Mouse (Mus musculus) lung, postnatal 14 days (tissue): ENCODE data around the gene Sox12.
"Not testable (repeated sequence)": the region's sequence is repeated elsewhere in the genome, so short reads cannot be mapped to it uniquely, and the experiment has no call there.

ENCODE experiments used
- DNase-seq: peaks from one replicate; pipeline ENCODE4 v3.0.0; 2021

Gene Sox12

DNA sequence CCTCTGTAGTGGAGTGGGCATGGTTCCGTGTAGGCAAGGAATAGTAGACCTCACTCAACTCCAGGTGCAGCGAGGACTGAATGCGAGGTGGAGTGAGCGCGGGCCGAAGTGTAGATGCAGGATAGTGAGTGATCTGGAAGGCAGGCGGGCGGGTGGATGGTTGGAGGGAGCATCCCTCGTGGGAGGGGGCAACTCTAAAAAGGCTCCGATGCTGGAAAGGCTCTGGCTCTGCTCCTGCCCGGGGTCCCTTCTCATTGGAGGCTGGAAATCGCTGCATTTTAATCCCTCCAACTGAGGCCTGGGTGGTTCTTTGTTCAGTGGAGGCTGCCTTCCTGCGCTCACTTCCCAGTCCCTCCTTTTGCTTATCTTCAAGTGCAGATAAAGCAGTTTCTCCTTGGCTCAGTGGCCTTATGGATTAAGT is 1.3 kb upstream of the Sox12 start:
- no peak for DNase-seq

DNA sequence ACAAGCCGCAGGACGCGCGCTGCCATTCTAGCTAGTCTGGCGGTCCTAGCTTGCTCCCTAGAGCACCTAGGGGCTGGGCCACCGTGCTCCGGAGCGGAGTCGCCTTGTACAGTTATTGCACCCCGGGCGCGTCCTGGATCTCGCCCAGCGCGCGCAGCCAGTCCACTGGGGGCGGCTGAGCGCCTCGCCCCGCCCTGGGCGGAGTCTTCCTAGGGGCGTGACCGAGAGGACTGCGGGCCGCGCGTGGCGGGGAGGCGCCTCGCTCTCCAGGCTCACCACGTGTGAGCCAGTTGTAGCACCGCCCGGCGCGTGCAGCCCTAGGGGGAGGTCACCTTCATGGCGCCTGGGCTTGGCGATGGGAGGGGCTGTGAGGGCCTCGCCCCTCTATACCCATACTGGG is 828 bp upstream of the Sox12 start:
- DNase-seq, result peak; percentile 93

DNA sequence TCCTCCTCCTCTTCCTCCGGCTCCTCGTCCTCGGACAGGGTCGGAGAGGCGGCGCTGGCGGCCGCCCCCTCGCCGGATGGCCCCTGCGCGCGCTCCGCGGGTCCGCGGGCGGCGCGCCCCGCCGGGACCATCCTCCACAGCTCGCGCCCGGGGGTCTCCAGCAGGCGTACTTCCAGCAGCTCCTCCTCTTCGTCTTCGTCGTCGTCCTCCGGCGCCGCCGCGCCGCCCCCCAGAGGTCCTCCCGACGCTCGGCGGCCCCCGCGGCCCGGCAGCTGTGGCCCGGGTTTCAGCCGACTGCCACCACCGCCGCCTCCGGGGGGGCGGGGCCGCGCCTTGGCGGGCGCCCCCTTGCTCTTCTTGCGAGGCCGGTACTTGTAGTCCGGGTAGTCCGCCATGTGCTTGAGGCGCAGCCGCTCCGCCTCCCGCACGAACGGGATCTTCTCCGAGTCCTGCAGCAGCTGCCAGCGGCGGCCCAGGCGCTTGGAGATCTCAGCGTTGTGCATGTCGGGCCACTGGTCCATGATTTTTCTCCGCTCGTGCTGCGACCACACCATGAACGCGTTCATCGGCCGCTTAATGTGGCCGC is 766 bp downstream of the Sox12 start:
- DNase-seq, result peak; percentile 75

DNA sequence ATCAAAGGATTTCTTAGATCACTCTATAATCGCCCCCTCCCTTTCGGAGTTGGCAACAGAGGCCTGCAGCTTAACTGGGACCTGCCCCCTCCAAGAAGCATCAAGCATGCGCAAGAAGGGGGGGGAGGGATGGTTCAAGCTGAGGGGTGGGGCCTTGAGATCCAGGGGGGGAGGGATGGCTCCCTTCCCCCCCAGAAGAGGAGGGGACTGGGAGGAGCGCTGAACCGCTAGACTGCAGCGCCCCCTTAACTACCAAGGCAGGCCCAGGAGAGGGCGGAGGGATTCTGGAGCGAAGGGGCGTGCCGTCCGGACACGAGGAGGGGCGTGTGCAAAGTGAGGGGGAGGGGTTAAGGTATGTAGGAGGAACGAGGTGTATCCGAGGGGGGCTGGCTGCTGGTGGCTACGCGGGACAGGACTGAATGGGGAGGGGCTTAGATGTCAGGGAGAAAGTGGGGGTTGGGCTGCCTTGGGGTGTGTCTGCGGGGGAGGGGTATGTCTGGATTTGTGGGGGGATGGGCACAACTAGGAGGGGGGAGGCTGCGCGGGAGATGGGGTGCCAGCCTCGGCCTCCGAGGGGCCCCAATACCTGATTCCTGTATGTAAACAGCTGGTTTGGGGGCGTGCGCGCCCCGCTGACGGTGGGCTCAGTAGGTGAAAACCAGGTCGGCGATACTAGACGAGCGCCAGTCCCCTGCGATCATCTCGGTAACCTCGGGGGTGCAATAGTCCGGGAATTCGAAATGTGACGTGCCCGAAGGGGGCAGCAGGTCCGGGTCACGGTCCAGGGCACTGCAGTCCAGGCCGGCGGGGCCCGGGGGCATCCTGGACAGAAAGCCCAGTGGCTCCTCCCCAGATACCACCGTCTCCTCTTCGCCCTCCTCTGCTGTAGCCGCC is 1.5 kb downstream of the Sox12 start:
- peak; percentile 84 for DNase-seq

DNA sequence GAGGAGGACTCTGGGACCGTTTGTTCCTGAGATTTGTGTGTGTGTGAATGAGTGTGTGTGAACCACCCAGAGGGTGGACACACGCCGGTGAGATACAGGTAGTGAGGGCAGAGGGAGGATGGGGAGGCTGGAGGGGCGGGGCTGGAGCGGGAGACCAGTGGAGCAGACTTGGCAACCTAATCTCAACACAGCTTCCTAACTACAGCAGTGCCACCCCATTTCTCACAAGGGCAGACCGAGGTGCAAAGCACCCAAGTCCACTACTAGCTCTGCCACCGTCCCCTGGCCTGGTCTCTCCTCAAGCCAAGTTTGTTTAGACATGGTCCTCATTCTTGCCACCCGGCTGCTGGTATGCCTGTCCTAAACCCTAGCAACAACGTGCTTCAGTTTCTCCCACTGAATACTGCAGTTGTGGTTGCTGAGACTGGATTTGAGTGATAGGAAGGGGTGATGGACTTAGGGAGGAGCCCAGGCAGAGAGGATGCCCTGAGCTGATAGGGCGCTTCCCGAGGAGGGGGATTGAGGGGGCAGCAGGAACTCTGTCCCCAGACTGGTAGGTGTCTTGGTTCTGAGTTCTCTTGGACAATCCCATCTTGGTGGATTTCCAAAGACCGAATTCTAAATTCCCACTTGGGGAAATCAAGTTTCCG is 2.5 kb downstream of the Sox12 start:
- no peak for DNase-seq

DNA sequence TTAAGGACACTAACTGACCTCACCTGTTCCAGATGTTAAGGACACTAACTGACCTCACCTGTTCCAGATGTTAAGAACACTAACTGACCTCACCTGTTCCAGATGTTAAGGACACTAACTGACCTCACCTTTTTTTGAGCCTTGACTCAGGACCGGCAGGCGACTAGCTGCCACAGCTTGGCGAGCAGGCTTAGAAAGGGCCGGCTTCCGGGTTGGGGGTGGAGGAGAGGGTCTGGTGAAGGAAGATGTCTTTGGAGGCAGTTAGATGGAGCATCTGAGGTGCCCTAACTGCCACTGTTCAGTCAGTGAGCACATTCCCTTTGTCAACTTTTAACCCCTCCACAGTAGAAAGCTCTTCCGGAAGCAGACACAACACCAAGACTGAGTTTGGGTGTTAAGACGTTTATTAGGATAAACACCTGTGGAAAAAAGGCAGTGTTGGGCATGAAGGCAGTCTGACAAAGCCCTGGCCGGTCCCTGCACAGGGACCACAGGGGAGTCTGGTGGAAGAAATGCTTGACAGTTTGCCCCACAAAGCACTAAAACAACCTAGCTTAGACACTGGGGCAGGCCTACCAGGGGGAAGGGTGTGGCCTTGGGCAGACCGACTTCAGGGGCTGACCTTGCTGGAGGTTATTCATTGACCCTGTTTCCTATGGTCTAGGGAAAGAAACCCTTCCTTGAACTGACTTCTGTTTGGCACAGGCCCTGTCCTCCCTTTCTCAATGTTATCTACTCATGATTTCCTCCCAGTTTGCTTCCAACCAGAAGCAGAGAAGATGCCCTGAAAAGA is 4.4 kb downstream of the Sox12 start:
- no peak for DNase-seq

DNA sequence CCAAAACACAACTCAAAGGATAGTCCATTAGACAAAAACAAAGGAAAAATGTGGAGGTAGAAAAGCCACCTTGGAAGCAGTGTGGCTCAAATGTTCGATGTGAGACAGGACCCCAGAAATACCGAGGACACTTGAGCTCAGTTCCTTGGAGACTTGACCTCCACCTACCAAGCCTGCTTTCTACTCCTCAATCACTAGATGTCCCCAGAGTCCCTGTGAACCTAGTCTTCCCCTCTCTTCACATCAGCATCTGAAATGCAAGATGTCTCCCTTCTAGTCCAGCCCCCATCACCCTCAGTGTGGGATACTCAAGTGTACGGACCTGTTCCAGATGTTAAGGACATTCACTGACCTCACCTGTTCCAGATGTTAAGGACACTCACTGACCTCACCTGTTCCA is 5.1 kb downstream of the Sox12 start:
- DNase-seq, result peak; percentile 52

DNA sequence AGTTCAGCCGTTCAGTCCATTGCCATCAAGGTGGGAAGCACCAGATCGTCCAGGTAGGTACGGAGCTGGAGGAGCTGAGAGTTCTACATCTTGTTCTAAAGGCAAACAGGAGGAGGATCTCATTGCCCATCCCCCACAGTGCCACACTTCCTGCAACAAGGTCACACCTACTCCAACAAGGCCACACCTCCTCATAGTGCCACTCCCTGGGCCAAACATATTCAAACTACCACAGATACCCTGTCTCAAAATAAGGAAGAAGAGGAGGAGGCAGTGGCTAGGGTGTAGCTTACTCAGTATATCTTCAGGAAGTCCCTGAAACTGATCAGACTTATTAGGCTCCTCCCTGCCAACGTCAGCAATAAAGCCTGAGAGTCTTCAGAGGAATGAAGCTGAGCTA is 13.7 kb downstream of the Sox12 start:
- DNase-seq, result no peak

DNA sequence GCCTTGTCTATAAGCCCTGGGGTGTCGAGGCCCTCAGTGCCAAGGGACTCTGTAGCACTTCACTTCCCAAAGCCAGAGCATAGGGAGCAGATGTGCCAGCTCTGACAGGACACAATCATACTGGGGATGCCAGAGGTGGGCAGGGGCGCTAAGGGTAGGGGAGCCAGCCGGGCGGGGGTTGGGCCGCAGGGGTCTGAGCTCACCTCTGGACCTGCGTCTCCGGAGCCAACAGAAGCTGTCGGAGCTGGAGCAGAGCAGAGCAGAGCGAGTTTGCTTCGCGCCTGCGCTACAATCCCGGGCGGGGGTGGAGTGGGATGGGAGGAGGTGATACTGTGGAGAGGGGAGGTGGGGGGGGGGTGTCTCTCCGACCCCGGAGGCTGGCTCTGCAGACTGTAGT is 21.5 kb downstream of the Sox12 start, which contains the start of gene Nrsn2:
Nrsn2 (minus strand) TSS at position 294 of the 397 bp plus-strand sequence.
- no peak for DNase-seq

DNA sequence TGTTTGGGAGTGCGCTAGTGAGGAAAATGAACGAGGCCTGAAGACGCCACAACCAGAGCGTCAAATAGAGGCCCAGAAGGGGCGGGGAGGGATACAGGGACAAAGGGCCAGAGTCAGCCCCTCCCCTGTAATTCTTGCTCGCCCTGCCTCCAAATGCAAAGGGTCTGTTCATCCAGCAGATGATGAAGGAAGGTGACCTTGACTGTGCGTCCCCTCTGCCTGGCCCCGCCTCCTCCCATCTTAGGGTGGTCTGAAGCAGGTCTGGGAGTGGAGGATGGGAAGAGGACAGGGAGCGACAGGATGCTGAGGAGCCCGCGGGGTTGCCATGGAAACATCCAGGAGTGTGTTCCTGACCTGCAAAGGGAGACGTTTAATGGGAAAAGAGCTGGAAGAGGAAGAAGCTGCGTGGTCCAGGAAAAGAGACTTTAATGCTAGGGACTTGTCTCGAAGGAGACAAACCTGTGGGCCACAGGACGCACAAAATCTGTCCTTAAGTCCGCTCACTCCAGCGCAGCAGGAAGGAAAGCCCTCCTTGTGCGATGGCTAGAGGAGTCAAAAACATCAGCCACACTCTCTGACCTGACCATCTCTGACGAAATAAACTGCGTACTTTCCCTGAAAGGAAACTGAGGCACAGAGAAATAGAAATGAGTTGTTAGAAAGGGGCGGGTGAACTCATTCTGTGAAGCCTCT is 22.1 kb downstream of the Sox12 start:
- no peak for DNase-seq

DNA sequence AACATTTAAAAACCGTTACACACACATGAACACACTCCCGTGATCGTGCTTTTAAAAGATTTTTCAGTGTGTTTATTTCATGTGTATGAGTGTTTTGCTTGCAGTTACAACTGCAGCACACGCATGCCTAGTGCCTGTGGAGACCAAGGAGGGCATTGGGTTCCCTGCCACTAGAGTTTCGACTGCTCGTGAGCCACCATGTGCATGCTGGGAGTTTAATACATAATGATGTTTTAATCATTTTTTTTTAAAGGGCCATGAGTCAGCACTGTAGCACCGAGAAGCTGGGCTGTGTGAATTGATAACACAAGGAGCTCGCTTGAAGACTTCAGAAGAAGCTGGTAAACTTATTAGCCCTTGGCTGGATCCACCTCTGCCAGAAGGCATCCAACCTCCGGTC is 24.3 kb downstream of the Sox12 start:
- no peak for DNase-seq

DNA sequence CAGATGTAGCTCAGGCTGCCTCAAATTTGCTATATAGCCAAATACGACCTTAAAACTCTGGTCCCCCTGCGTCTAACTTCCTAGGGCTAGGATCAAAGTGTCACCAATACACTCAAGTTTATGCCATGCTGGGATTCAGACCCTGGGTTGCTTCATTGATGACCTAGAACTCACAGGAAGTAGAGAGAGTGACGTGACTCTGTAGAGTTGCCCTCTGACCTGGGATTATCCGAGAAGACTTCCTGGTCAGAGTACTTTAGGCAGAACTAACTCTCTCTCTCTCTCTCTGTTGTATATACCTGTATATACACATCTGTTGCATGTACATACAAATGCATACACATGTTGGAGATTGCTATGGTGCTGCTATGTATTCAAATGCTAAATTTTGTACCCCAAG is 25.2 kb downstream of the Sox12 start:
- DNase-seq, result no peak

DNA sequence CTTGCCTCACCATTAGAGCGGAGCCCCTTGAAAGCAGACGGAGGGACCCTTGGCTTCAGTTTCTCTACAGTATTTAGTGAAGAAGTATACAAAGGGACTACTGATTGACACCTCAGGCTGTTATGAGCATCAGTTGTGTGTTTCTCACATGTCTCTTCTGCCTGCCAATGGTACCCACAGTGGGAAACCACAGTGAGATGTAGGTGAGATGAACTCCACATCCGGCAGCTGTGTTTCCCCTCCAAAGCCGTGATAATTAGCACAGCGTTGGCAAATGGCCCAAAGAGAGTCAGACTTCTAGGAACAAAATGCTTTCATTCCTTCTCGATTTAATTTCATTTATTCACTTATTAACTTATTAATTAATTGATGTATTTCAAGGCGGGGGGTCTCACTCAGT is 25.8 kb downstream of the Sox12 start:
- DNase-seq, result no peak

DNA sequence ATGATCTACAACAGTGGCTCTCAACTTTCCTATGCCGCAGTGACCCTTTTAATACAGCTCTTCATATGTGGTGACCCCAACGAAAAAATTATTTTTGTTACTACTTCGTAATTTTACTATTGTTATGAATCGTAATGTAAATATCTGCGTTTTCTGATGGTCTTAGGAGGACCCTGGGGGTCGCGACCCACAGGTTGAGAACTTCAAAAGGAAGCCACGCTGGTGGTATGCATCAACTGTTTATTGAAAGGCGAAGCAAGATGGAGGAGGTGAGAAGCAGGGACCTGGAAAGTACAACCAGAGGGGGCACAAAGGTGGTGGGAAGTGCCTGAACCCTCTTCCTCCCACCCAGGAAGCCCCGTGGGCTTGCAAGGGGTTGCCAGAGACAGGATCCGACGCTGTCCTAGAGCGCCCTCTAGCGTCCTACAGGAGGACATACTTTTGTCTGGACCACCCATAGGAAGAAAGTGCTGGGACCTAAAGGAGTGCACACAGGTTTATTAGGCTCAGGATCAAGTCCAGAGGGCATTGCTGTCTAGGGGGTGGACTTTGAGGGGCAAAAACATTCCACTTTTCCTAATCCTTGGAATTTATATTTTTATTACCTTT is 29.2 kb downstream of the Sox12 start:
- DNase-seq, result peak; percentile 76

DNA sequence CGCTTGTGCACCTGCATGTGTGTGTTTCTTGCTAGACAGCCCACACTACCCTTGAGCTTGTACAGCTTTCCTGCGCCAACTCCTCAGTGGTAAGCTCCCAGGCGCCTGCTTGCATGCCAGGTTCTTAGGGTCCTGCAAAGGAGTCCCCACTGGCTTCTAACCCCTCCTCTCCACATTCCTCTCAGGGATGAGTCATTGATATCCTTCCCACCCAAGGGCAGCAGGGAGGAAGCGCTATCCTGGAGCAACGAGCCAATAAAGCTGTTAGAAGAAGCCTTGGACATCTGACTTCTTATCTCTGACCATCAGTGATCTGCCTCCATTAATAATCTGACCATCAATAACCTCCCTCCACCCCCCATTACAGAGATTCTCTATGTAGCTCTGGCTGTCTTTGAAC is 29.9 kb downstream of the Sox12 start:
- no peak for DNase-seq

DNA sequence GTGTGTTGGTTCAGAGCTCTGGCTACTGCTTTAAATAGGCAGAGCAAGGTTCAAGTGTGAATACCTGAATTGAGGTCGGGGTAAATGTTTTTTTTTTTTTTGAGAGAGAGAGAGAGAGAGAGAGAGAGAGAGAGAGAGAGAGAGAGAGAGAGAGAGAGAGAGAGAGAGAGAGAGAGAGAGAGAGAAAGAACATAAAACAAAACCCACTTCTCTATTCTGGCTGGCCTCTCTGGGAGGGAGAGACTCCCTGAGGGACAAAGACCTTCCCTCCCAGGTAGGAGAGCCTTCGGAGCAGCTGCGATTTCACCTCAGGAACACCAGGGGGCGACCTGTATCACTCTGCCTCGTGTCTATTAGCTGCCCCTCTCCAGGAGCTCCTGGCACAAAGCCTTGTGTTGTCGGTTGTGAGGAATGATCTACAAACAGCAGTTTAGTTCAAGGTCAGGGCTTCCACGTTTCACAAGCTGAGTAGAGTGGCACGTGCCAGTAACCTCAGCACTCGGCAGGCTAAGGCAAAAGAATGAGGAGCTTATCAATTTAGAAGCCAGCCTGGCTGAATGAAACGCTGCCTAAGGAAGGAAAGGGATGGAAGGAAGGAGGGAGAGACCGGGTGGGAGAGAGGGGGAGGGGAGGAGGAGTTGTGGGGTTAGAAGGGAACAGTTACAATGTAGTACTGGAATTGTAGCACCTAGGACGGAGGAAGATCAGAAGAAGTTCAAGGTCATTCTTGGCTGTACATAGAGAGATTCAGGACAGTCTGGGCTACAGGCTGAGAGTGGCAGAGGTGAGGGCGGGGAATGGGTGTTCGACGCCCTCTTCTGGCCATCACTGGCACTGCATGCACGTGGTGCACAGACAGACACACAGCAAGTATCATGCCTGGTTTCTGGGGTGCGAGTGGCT is 34.4 kb downstream of the Sox12 start:
- peak; percentile 81 for DNase-seq

DNA sequence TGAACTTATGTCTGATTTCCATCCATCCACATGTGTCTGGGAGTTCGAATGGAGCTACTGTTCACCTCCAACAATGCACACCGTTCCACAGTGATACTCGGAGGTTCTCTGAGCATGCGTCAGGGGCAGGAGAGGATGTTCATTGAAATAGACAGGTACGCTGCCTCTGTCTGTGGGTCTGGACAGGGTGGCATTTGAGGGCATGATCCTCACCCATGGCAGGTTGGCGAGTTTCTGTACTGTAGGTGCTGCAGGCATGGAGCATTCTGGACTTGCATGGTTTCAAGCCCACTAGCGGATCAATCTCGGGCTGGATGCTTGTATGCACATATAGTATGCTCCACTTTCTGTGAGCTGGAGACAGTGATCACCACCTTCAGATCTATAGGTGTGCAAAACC is 36.7 kb downstream of the Sox12 start:
- no peak for DNase-seq

DNA sequence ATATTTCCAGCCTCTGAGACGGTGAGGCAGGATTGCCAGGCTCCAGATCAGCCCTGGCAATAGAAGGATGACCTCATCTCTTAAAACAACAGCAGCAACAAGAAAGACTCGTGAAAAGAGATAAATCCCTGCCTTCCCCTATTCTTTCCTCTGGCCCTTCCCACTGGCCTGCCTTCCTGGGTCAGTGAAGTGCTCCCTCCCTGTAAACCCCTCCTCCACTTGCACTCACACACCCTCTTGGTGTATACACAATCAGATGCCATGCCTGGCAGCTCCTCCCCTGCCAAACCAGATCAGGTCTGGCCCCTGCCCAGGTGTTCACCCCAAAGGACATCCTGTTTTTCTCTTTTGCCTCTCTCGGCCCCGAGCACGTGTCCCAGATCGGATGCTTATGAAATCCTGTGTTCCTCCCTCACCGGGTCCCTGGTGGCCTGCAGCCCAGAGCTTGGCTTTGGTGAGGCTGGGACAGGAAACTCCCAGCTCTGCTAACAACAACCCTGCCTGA is 37.5 kb downstream of the Sox12 start:
- peak; percentile 77 for DNase-seq

DNA sequence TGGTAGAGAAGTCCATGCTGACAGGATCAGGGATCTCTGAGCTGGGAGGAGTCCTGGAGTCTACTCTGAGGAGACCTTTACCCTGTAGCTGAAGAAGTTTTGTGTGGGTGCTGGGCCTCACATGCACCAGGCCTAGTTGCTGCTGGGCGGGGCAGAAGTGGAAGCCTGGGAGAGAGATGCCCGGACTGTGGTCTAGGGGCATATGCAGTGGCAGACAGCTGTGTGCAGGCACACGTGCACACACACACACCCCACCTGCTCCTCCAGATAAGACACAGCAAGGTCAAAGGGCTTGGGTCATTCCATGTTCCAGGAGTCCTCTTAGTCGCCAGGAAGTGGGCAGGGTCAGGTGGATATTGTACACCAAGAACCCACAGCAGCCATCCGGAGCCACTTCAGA is 38.2 kb downstream of the Sox12 start:
- no peak for DNase-seq

DNA sequence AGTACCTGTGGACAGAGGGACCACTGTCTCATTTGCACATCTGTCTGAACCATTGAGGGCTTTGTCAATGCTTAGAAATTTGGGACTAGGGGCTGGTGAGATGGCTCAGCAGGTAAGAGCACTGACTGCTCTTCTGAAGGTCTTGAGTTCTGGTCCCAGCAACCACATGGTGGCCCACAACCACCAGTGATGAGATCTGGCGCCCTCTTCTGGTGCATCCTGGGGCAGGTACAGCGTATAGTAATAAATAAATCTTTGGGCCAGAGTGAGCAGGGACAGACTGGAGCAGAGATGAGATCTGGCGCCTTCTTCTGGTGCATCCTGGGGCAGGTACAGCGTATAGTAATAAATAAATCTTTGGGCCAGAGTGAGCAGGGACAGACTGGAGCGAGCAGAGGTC is 38.9 kb downstream of the Sox12 start:
- not testable (repeated sequence) for DNase-seq

DNA sequence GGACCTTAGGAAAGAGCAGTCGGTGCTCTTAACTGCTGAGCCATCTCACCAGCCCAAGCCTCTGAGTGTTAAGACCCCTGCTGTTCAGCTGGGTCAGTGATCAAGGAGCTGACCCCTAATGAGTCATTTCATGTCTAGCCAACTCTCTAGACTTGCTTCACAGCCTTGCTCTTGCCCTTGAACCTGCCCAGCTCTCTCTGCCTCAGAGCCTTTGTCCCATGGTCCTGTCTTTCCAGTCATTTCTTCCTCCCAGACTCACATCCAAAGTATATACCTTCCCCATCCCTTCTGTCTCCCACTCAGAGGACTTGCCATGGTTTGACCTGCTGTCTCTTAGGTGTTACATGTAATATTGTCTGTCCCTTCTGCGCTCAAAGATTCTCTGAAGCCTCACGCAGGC is 40.6 kb downstream of the Sox12 start:
- no peak for DNase-seq
